Mouse (Mus musculus) liver, embryonic 16.5 days (tissue): ENCODE measurements around the gene Bcl11b. TPM values are rescaled to one million over a fixed set of nuclear protein-coding genes. Genes with fewer than 3 reads are reported as not detected.

Source experiments
- ATAC-seq: fragments of 200-750 bp; cut with Nextera tagmentation; 2 replicates; pipeline ENCODE4 v1.8.0; 2017; ENCODE audit warnings: low read depth, mild to moderate bottlenecking, moderate number of reproducible peaks, moderate library complexity
- H3K27ac ChIP-seq: fragments of 300-500 bp; sonication (generic); 2 replicates; pipeline ENCODE4 v1.5.1; 2014; ENCODE audit warnings: mild to moderate bottlenecking, low read length
- H3K27me3 ChIP-seq: fragments of 300-500 bp; sonication (generic); 2 replicates; pipeline ENCODE4 v1.6.1; 2014; ENCODE audit warnings: low read depth, low read length, mixed read lengths; ENCODE audit not compliant: control insufficient read depth, insufficient read depth
- H3K36me3 ChIP-seq: fragments of 300-500 bp; sonication (generic); 2 replicates; pipeline ENCODE4 v1.6.1; 2014; ENCODE audit warnings: mild to moderate bottlenecking; ENCODE audit not compliant: control insufficient read depth, insufficient read depth
- H3K4me1 ChIP-seq: fragments of 300-500 bp; sonication (generic); 2 replicates; pipeline ENCODE4 v1.6.1; 2014; ENCODE audit warnings: low read depth, low read length, mixed read lengths; ENCODE audit not compliant: control insufficient read depth
- H3K4me2 ChIP-seq: fragments of 300-500 bp; sonication (generic); 2 replicates; pipeline ENCODE4 v1.6.1; 2014; ENCODE audit warnings: low read depth, low read length, mixed read lengths
- H3K4me3 ChIP-seq: fragments of 300-500 bp; sonication (generic); 2 replicates; pipeline ENCODE4 v1.5.1; 2014; ENCODE audit warnings: low read depth, mild to moderate bottlenecking, low read length
- H3K9ac ChIP-seq: fragments of 300-500 bp; sonication (generic); 2 replicates; pipeline ENCODE4 v1.6.1; 2014; ENCODE audit warnings: low read depth, low read length
- H3K9me3 ChIP-seq: fragments of 300-500 bp; sonication (generic); replicated peaks from 2 replicates; pipeline ENCODE4 v1.6.1; 2016; ENCODE audit warnings: low read length; ENCODE audit not compliant: control insufficient read depth
- WGBS: fragments of 180-500 bp; shearing (Covaris S2); extraction: QIAGEN DNeasy Blood & Tissue Kit; methylation state at CpG from one replicate; pipeline ENCODE4 v1.1.7; 2014; ENCODE audit not compliant: insufficient replicate concordance; 5-methylcytosine and 5-hydroxymethylcytosine counted together
- polyA plus RNA-seq: library from polyadenylated mRNA; unstranded; fragments of >200 nt; fragmentation: Nextera tagmentation; extraction: Ambion mirVana; gene quantifications from 2 replicates; pipeline ENCODE4 v1.2.1, GENCODE M21; 2015

Gene Bcl11b
- polyA plus RNA-seq, 1 experiment from 2014 or later: 0.09 TPM

DNA sequence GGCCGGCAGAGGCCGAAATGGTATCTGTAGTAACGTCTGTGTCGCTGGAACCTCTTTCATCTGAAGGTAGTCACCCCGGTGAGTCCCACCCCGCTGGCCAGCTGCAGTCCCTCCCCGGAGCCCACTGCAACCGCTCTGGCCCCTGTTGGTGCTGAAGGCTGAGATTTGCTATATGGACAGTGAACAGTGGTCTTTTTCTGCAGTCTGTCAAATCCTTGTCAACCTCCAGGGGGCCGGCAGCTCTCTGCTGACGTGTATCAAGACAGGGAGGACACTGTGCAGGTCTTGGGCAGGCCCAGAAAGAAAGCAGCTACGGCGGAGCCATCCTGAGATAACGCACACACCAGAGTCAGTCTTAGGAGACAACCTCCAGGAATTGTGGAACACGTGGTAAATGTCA is 43.0 kb downstream of the Bcl11b start:
- Histone ChIP-seq H3K4me1 (no peaks in the 10 kb centered on the region), H3K9me3 (no peaks in the 10 kb centered on the region), H3K27me3 (no peaks in the 10 kb centered on the region), H3K4me3 (no peak overlapping the region), H3K27ac (no peak overlapping the region), H3K4me2 (no peak overlapping the region), H3K9ac (no peak overlapping the region), H3K36me3 (no peaks in the 10 kb centered on the region)
- no peak for ATAC-seq
- WGBS: 64% methylated on average over 14 of the region's 14 CpGs

DNA sequence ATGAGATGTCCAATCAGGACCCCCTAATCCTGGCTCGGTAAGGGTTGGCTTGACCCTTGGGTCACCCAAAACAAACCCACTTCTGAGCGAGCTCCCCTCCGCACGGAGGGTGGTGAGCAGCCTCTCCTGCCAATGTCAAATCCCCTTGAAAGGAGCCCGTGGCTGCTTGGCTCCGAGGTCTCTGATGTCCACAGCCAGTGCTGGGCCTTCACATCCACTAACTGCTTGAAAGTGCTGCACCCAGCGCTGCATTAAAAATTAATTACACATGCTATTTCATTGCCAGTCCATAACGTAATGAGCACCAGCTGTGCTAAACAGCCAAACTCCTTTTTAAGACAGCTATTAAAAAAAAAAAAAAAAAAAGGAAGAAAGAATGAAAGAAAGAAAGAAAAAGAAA is 43.5 kb downstream of the Bcl11b start:
- 67% methylated on average over 8 of the region's 8 CpGs for whole genome bisulfite sequencing
- H3K4me3 ChIP-seq: no peak overlapping the region
- ATAC-seq: no peak
- no peaks in the 10 kb centered on the region for H3K4me1 ChIP-seq
- H3K27ac ChIP-seq: no peak overlapping the region
- H3K4me2 ChIP-seq: no peak overlapping the region
- no peaks in the 10 kb centered on the region for H3K36me3 ChIP-seq
- H3K27me3 ChIP-seq: no peaks in the 10 kb centered on the region
- H3K9ac ChIP-seq: no peak overlapping the region
- no peaks in the 10 kb centered on the region for H3K9me3 ChIP-seq

DNA sequence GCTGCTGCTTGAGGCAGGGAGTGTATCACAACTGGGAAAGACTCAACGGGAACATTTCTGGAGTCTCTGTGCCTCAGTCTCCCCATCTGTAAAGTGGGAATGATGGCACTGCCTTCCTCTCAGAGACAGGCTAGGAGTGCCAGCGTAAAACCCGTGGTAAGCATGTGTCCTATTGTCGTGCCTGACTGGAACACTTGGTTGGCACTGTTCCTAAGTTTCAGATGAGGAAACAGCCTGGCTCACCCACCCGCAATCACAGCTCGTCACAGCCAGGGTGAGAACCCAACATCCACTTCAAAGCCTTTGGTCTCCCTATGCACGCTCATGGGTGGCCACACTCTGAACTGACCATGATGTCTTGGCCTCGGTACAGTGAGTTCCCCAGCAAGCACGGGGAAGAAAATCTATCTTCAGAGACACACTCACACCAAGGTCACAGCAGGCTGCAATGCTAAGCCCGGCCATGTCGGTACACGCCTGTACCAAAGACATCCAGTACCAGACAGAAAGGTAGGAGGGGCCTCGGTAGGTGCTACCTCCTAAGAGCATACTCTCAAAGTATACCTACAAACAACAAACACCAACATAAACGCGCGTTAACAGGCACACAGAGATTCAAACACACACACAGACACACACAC is 50.2 kb downstream of the Bcl11b start:
- 74% methylated on average over 16 of the region's 16 CpGs for WGBS
- no peak for ATAC-seq
- Histone ChIP-seq H3K9me3 (no peaks in the 10 kb centered on the region), H3K4me1 (no peaks in the 10 kb centered on the region), H3K36me3 (no peaks in the 10 kb centered on the region), H3K4me2 (no peak overlapping the region), H3K4me3 (no peak overlapping the region), H3K9ac (no peak overlapping the region), H3K27ac (no peak overlapping the region), H3K27me3 (no peaks in the 10 kb centered on the region)

DNA sequence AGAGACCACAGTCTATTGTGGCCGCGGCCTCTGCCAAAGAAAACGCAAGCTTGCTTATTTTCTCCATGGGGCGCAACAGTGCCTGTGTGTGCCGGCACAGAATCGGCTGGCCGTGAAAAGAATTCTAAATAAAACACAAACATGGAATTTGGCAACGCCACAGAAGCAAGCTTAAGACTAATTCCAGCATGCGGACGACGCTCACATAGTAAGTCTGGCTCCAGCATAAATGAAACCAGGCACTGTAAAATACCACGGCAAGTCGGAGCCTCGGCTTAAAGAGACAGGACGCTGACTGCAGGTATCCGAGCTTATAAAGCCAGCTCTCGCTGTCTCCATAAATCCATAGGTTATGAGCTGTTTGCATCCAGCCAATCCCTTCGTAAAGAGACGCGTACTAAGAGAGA is 51.1 kb downstream of the Bcl11b start:
- ATAC-seq: no peak
- H3K27ac ChIP-seq: no peak overlapping the region
- WGBS: 75% methylated on average over 20 of the region's 20 CpGs
- no peak overlapping the region for H3K9ac ChIP-seq
- H3K4me1 ChIP-seq: no peaks in the 10 kb centered on the region
- no peaks in the 10 kb centered on the region for H3K27me3 ChIP-seq
- no peaks in the 10 kb centered on the region for H3K9me3 ChIP-seq
- H3K4me3 ChIP-seq: no peak overlapping the region
- H3K4me2 ChIP-seq: no peak overlapping the region
- no peaks in the 10 kb centered on the region for H3K36me3 ChIP-seq

DNA sequence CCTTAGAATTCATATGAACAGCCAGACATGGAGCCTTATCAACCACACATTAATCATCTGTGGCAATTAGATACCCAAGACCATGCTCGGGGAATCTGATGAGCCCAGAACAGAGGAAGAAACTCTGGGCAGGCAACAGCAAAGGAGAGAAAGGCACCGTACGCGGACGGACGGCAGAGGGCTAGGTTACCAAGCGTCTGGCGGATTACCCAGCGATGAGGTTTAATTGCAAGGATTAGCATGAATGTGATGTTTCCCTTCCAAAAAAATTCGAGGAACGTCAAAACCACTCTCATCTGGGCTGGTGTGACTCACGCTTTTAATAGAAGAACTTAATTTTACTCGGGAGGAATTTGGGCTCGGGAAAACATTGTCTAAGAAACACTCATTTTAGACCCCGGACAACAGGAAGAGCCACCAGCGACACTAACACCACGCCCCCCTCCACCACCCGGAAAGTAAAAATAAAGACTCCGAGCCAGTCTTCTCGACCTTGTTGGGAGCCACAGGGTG is 52.7 kb downstream of the Bcl11b start:
- 59% methylated on average over 20 of the region's 20 CpGs for WGBS
- no peak overlapping the region for H3K9ac ChIP-seq
- H3K4me1 ChIP-seq: no peaks in the 10 kb centered on the region
- H3K27me3 ChIP-seq: no peaks in the 10 kb centered on the region
- H3K4me3 ChIP-seq: no peak overlapping the region
- no peak for ATAC-seq
- no peak overlapping the region for H3K4me2 ChIP-seq
- no peaks in the 10 kb centered on the region for H3K9me3 ChIP-seq
- no peak overlapping the region for H3K27ac ChIP-seq
- H3K36me3 ChIP-seq: no peaks in the 10 kb centered on the region

DNA sequence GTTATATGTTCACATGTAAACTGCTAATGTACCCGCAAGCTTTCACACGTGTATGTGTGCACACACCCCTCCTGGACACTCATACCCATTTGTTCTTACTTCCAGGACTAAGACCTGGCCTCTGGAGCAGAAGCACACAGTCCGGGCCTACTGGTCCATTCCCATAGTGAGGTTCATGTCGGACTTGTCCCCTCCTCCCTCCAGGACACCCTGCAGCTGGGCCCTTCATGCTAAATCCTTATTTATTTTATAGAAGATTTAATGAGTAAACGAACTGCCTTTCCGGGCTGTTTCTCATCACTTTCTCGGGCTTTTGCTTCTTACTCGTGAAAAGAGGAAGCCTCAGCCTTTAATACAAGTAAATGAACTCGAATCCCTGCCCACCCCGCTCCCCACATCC is 54.0 kb downstream of the Bcl11b start:
- H3K4me1 ChIP-seq: no peaks in the 10 kb centered on the region
- no peak overlapping the region for H3K4me2 ChIP-seq
- H3K9ac ChIP-seq: no peak overlapping the region
- H3K9me3 ChIP-seq: no peaks in the 10 kb centered on the region
- H3K27me3 ChIP-seq: no peaks in the 10 kb centered on the region
- H3K27ac ChIP-seq: no peak overlapping the region
- 57% methylated on average over 10 of the region's 10 CpGs for WGBS
- H3K4me3 ChIP-seq: no peak overlapping the region
- ATAC-seq: no peak
- no peaks in the 10 kb centered on the region for H3K36me3 ChIP-seq

DNA sequence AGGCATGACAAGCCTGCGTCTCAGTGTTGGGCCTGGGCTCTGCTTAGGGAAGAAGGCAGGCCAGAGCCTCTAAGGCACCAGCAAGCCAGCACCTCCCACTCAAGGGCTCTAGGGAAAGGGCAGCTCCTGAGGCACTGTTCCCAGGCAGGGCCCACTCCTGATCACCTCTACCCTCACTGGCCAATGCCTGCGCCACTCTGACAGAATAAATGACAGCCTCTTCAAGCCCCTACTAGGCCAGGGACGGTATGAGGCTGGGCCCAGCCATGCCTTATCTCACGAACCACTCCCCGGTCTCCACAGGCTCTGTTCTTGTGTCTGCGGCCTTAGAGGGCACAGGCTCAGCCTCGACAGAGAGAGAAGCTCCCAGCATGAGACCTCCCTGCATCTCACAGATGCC is 61.3 kb downstream of the Bcl11b start:
- H3K4me3 ChIP-seq: no peak overlapping the region
- no peaks in the 10 kb centered on the region for H3K27me3 ChIP-seq
- no peak overlapping the region for H3K27ac ChIP-seq
- no peak overlapping the region for H3K4me2 ChIP-seq
- H3K36me3 ChIP-seq: no peaks in the 10 kb centered on the region
- ATAC-seq: no peak
- H3K4me1 ChIP-seq: no peaks in the 10 kb centered on the region
- WGBS: 55% methylated on average over 7 of the region's 7 CpGs
- no peaks in the 10 kb centered on the region for H3K9me3 ChIP-seq
- no peak overlapping the region for H3K9ac ChIP-seq

DNA sequence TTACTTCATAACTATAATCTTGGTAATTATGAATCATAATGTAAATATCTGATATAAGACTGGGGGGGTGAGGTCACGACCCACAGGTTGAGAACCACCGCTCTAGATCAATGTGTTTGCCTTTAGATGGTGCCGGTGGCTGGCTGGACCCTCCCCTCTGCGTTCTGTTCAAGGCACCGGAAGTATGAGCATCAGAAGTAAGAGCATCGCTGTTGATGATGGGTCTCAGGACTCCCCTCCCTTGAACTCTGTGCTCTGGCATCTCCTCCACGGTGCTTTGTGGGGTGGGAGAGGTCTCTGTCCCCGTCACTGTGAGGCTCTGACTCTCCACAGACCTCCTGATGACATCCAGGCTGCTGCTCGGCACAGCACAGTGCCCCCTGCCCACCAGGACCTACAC is 62.6 kb downstream of the Bcl11b start:
- no peak overlapping the region for H3K9ac ChIP-seq
- no peaks in the 10 kb centered on the region for H3K27me3 ChIP-seq
- no peaks in the 10 kb centered on the region for H3K36me3 ChIP-seq
- 62% methylated on average over 9 of the region's 9 CpGs for WGBS
- no peak for ATAC-seq
- no peak overlapping the region for H3K4me2 ChIP-seq
- no peak overlapping the region for H3K27ac ChIP-seq
- H3K9me3 ChIP-seq: no peaks in the 10 kb centered on the region
- H3K4me1 ChIP-seq: no peaks in the 10 kb centered on the region
- no peak overlapping the region for H3K4me3 ChIP-seq

DNA sequence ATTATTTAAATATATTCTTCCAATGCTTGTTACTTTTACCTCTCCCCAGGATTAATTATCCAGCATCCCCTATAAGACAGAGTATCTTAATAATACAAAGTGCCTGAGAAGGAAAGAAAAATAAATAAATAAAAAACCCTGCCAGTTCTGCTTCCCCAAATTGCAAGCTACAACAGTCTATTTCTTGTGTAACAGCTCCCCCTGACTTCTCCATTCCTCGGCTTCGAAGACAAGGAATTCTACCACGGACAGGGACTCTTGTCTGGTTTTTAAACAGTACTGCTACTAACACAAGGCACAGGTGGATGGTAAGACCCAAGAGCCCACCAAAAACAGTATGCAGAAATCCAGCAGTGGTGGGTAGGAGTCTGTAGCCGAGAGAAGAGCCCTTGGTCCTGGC is 64.2 kb downstream of the Bcl11b start:
- no peak overlapping the region for H3K27ac ChIP-seq
- no peaks in the 10 kb centered on the region for H3K4me1 ChIP-seq
- 35% methylated on average over 4 of the region's 4 CpGs for WGBS
- ATAC-seq: no peak
- H3K9ac ChIP-seq: no peak overlapping the region
- no peaks in the 10 kb centered on the region for H3K27me3 ChIP-seq
- H3K9me3 ChIP-seq: no peaks in the 10 kb centered on the region
- H3K36me3 ChIP-seq: no peaks in the 10 kb centered on the region
- H3K4me2 ChIP-seq: no peak overlapping the region
- no peak overlapping the region for H3K4me3 ChIP-seq
